Mouse (Mus musculus) intestine, postnatal 0 days (tissue): ENCODE results near the gene Fam168b. TPM values are rescaled to one million over a fixed set of nuclear protein-coding genes. Genes with fewer than 3 reads are reported as not detected.

ENCODE experiments used
- ATAC-seq: fragments of 200-750 bp; cut with Nextera tagmentation; 2 replicates; pipeline ENCODE4 v1.8.0; 2017; ENCODE audit warnings: mild to moderate bottlenecking, moderate TSS enrichment, moderate library complexity
- H3K27ac ChIP-seq: fragments of 300-500 bp; sonication (generic); 2 replicates; pipeline ENCODE4 v1.5.1; 2014; ENCODE audit warnings: mild to moderate bottlenecking, low read depth, low read length, moderate library complexity
- H3K27me3 ChIP-seq: fragments of 300-500 bp; sonication (generic); replicated peaks from 2 replicates; pipeline ENCODE4 v1.6.1; 2014; ENCODE audit warnings: low read length, mixed read lengths; ENCODE audit not compliant: control insufficient read depth, insufficient read depth
- H3K36me3 ChIP-seq: fragments of 300-500 bp; sonication (generic); 2 replicates; pipeline ENCODE4 v1.6.1; 2014; ENCODE audit warnings: mild to moderate bottlenecking, moderate library complexity; ENCODE audit not compliant: control insufficient read depth, insufficient read depth
- H3K4me1 ChIP-seq: fragments of 300-500 bp; sonication (generic); replicated peaks from 2 replicates; pipeline ENCODE4 v1.6.1; 2014; ENCODE audit warnings: antibody characterized with exemption, low read length, mixed read lengths; ENCODE audit not compliant: control insufficient read depth, insufficient read depth
- H3K4me2 ChIP-seq: fragments of 300-500 bp; sonication (generic); replicated peaks from 2 replicates; pipeline ENCODE4 v1.6.1; 2014; ENCODE audit warnings: low read depth, mild to moderate bottlenecking, moderate library complexity
- H3K4me3 ChIP-seq: fragments of 300-500 bp; sonication (generic); 2 replicates; pipeline ENCODE4 v1.5.1; 2014; ENCODE audit warnings: low read depth, low read length
- H3K9ac ChIP-seq: fragments of 300-500 bp; sonication (generic); 2 replicates; pipeline ENCODE4 v1.6.1; 2014; ENCODE audit warnings: mild to moderate bottlenecking, low read depth, low read length
- H3K9me3 ChIP-seq: fragments of 300-500 bp; sonication (generic); 2 replicates; pipeline ENCODE4 v1.6.1; 2016; ENCODE audit warnings: mixed run types; ENCODE audit not compliant: control insufficient read depth
- CTCF ChIP-seq: sonication (generic); IDR thresholded peaks from 2 replicates; pipeline ENCODE4 v1.5.1; 2016; ENCODE audit warnings: low read depth, mild to moderate bottlenecking, control low read depth, antibody characterized with exemption, moderate library complexity
- WGBS: fragments of 180-500 bp; shearing (Covaris S2); extraction: QIAGEN DNeasy Blood & Tissue Kit; methylation state at CpG from one replicate; pipeline ENCODE4 v1.1.7; 2014; 5-methylcytosine and 5-hydroxymethylcytosine counted together
- polyA plus RNA-seq: library from polyadenylated mRNA; unstranded; fragments of >200 nt; fragmentation: Nextera tagmentation; extraction: Ambion mirVana; gene quantifications from 2 replicates; pipeline ENCODE4 v1.2.1, GENCODE M21; 2015

The Fam168b gene
- polyA plus RNA-seq, 1 experiment from 2014 or later: 22.4 TPM

DNA sequence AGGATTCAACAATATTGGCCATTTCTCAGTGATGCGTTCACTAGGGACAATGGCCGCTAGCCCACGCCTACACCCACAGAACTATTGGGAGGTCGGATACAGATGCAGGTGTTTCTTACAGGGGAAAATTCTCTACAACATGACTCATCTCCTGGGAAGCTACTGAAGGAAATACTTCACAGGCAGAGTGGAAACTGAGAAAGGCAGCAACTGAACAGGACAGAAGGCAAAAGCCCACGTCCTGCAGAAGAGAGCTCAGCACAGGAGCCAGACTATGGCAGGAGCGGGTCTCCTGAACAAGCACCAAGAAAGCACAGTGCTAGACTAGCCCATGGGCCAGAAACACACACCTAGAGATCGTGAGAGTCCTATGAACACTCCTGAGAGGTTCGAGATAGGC lies 18.7 kb downstream of the Fam168b start:
- no peak overlapping the region for H3K4me3 ChIP-seq
- no peaks in the 10 kb centered on the region for H3K27me3 ChIP-seq
- no peak for TF ChIP-seq CTCF
- no peak overlapping the region for H3K4me2 ChIP-seq
- H3K36me3 ChIP-seq: peaks cover 43% of the 10 kb centered on the region
- ATAC-seq: no peak
- no peak overlapping the region for H3K9ac ChIP-seq
- no peaks in the 10 kb centered on the region for H3K9me3 ChIP-seq
- H3K4me1 ChIP-seq: no peaks in the 10 kb centered on the region
- whole genome bisulfite sequencing: 81% methylated on average over 8 of the region's 8 CpGs
- H3K27ac ChIP-seq: no peak overlapping the region

DNA sequence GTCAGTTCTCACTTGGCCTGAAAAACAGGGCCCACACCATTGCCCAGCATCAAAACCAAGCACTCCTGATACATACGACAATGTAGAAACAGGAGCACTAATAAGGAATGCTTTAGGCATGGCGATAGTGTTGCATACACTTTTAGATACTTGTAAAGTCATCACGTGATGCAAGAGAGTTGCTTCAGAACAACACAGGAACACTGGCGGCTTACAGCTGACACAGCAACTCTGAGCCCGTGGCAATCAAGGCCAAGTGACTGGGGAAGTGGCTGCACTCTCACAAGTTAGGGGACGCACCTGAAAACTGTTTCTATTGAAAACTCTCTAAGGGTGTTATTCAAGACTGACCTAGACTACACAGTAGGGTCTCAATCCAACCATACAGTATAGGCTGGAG lies 19.5 kb downstream of the Fam168b start:
- no peak overlapping the region for H3K4me2 ChIP-seq
- WGBS: 65% methylated on average over 6 of the region's 6 CpGs
- no peak overlapping the region for H3K4me3 ChIP-seq
- H3K9ac ChIP-seq: no peak overlapping the region
- TF ChIP-seq CTCF: no peak
- peak; percentile 22; the same call in 1 of the 2 replicates for ATAC-seq
- H3K4me1 ChIP-seq: no peaks in the 10 kb centered on the region
- H3K36me3 ChIP-seq: peaks cover 51% of the 10 kb centered on the region
- no peaks in the 10 kb centered on the region for H3K27me3 ChIP-seq
- no peak overlapping the region; the same call in 1 of the 2 replicates for H3K27ac ChIP-seq
- no peaks in the 10 kb centered on the region for H3K9me3 ChIP-seq

DNA sequence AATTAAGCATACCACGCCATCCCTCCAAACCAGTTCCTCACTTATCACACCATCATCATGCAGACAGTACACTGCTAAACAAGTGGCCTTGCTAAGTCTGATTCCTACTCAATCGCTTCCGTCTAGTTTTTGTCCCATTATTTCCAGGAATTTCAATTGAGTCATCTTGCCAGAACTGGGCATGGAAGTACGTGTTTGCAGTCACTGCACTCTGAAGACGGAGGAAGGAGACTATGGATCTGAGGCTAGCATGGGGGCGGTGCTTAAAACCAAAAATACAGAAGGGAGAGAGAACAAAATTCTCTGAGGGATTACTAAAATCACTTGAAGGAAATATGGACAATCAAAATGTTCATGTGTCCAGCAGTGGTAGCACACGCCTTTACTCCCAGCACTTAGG lies 20.1 kb downstream of the Fam168b start:
- Histone ChIP-seq H3K9me3 (no peaks in the 10 kb centered on the region), H3K4me3 (no peak overlapping the region), H3K9ac (no peak overlapping the region), H3K36me3 (peaks cover 57% of the 10 kb centered on the region), H3K4me1 (no peaks in the 10 kb centered on the region), H3K27me3 (no peaks in the 10 kb centered on the region), H3K4me2 (no peak overlapping the region), H3K27ac (no peak overlapping the region)
- no peak for TF ChIP-seq CTCF
- no peak for ATAC-seq
- 94% methylated on average over 7 of the region's 7 CpGs for WGBS

DNA sequence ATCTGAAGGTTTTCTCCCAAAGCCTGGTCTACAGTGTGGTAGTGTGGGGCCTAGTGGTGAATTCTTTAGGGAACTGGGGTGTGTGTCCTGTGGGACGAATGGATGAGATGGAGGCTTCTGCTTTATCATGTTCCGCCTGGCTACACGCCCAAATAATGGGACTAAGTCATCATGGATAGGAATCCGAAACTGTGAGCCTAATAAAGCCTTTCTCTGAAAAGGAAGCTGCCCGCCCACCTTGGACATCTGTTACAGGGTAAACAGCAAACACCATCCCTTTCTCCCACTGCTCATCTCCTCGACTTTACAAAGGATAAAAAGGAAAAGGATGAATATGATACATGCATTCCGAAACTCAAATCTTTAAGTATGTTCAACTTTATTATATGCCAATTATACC lies 20.9 kb downstream of the Fam168b start:
- no peak overlapping the region for H3K27ac ChIP-seq
- no peaks in the 10 kb centered on the region for H3K4me1 ChIP-seq
- H3K9ac ChIP-seq: no peak overlapping the region
- ATAC-seq: no peak
- peaks cover 60% of the 10 kb centered on the region for H3K36me3 ChIP-seq
- 92% methylated on average over 7 of the region's 7 CpGs for WGBS
- no peak for TF ChIP-seq CTCF
- H3K9me3 ChIP-seq: no peaks in the 10 kb centered on the region
- H3K4me3 ChIP-seq: no peak overlapping the region
- no peaks in the 10 kb centered on the region for H3K27me3 ChIP-seq
- no peak overlapping the region for H3K4me2 ChIP-seq

DNA sequence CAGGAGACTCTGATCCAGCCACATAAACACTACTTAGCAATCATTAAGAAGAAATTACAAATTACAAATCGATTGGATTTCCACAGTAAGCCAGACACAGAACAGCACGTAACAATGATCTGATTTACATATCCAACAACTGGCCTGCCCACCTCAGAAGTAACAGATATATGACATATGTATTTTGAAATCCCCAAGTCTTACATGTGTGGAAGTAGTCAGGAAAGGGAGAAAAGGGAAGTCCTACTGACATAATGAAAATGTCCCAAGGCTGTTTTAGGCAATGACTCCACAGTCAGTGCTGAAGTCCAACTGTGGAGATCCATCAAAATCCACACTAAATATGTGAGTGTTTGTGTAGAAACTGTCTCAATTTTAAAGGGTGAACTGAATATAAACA lies 21.5 kb downstream of the Fam168b start:
- H3K4me3 ChIP-seq: no peak overlapping the region
- H3K4me1 ChIP-seq: no peaks in the 10 kb centered on the region
- peaks cover 65% of the 10 kb centered on the region for H3K36me3 ChIP-seq
- no peaks in the 10 kb centered on the region for H3K27me3 ChIP-seq
- 94% methylated on average over 2 of the region's 2 CpGs for WGBS
- no peak overlapping the region for H3K9ac ChIP-seq
- no peak for TF ChIP-seq CTCF
- H3K4me2 ChIP-seq: no peak overlapping the region
- ATAC-seq: no peak
- H3K27ac ChIP-seq: no peak overlapping the region
- no peaks in the 10 kb centered on the region for H3K9me3 ChIP-seq

DNA sequence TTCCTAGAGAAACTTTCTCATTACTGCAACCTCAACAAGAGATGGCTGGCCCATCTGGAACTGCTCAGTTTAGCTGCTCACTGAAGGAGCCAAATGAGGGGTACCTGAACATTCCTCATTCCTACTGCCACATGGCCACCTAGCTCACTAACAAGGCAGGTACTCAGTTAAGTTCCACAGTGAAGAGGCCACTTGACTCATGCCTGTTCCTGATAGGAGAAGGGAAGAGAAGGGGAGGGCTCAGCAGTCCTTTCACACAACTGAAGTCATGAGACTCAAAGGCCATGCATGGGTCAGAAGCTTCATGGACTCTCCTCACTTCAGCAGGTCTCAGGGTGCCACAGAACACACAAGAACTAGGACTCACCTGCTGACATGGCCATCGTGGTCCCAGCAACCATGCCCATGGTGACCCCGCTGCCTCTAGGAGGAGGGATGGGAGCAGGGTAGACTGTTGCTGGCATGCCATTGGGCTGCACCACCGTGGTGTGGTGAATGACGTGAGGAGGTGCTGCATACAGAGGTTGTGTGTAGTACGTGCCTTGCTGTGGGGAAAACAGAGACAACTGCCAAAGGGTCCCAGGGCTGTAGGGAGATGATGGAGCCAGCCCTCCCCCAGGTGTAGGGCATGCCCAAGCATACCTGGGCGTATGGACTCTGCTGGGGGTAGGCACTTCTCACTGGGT lies 23.5 kb downstream of the Fam168b start:
- Histone ChIP-seq H3K4me1 (no peaks in the 10 kb centered on the region), H3K27me3 (no peaks in the 10 kb centered on the region), H3K27ac (no peak overlapping the region), H3K4me2 (no peak overlapping the region), H3K4me3 (no peak overlapping the region), H3K9me3 (no peaks in the 10 kb centered on the region), H3K36me3 (peaks cover 73% of the 10 kb centered on the region), H3K9ac (no peak overlapping the region)
- WGBS: 90% methylated on average over 6 of the region's 6 CpGs
- ATAC-seq: no peak
- no peak for TF ChIP-seq CTCF
